Mouse (Mus musculus) neural tube, embryonic 15.5 days (tissue): ENCODE measurements around the gene Gnao1. TPM values are rescaled to one million over a fixed set of nuclear protein-coding genes. Genes with fewer than 3 reads are reported as not detected.

ENCODE experiments used
- ATAC-seq: fragments of 200-750 bp; cut with Nextera tagmentation; 2 replicates; pipeline ENCODE4 v1.8.0; 2017; ENCODE audit warnings: mild to moderate bottlenecking, moderate TSS enrichment, moderate library complexity; ENCODE audit not compliant: low FRiP score
- H3K27ac ChIP-seq: fragments of 300-500 bp; sonication (generic); replicated peaks from 2 replicates; pipeline ENCODE4 v1.5.1; 2015; ENCODE audit warnings: mild to moderate bottlenecking, inconsistent platforms
- H3K27me3 ChIP-seq: fragments of 300-500 bp; sonication (generic); replicated peaks from 2 replicates; pipeline ENCODE4 v1.6.1; 2015; ENCODE audit warnings: inconsistent platforms
- H3K36me3 ChIP-seq: fragments of 300-500 bp; sonication (generic); 2 replicates; pipeline ENCODE4 v1.6.1; 2015; ENCODE audit warnings: inconsistent platforms
- H3K4me1 ChIP-seq: fragments of 300-500 bp; sonication (generic); 2 replicates; pipeline ENCODE4 v1.6.1; 2015; ENCODE audit warnings: inconsistent platforms
- H3K4me2 ChIP-seq: fragments of 300-500 bp; sonication (generic); 2 replicates; pipeline ENCODE4 v1.6.1; 2015; ENCODE audit warnings: inconsistent platforms, mild to moderate bottlenecking, moderate library complexity
- H3K4me3 ChIP-seq: fragments of 300-500 bp; sonication (generic); replicated peaks from 2 replicates; pipeline ENCODE4 v1.5.1; 2015; ENCODE audit warnings: mild to moderate bottlenecking, inconsistent platforms
- H3K9ac ChIP-seq: fragments of 300-500 bp; sonication (generic); replicated peaks from 2 replicates; pipeline ENCODE4 v1.6.1; 2015; ENCODE audit warnings: mild to moderate bottlenecking, inconsistent platforms
- H3K9me3 ChIP-seq: fragments of 300-500 bp; sonication (generic); replicated peaks from 2 replicates; pipeline ENCODE4 v1.6.1; 2016; ENCODE audit warnings: inconsistent platforms
- WGBS: fragments of 180-500 bp; shearing (Covaris S2); methylation state at CpG from one replicate; pipeline ENCODE4 v1.1.7; 2015; ENCODE audit warnings: mixed read lengths; 5-methylcytosine and 5-hydroxymethylcytosine counted together
- polyA plus RNA-seq: library from polyadenylated mRNA; unstranded; fragments of >200 nt; fragmentation: Nextera tagmentation; extraction: Ambion mirVana; gene quantifications from 2 replicates; pipeline ENCODE4 v1.2.1, GENCODE M21; 2015

Gnao1 gene
- polyA plus RNA-seq, 1 experiment from 2014 or later, result 251 TPM

DNA sequence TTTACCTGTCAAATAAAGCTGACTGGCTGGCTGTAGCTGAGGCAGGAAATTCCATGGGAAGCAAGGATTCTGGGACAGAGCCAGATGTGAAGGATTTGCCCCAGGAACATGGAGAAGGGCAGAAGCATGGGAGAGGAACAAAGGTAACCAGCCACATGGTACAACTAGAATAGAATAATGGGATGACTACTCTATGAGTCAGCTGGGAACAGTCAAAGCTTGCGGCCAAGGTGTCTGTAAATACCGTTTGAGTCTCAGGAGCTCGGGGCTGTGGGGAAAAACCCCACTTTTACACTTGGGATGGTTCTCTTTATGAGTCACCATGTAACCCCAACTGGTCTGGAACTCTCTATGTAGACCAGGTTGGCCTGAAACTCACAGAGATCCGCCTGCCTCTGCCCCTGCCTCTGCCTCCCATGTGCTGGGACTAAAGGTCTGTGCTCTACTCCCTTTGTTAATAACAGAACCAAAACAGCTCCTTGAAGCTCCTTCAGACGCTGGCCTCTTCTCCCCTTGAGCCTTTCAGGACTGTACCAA, 172.0 kb downstream of the Gnao1 start:
- Histone ChIP-seq H3K36me3 (peaks cover 88% of the 10 kb centered on the region), H3K9me3 (no peaks in the 10 kb centered on the region), H3K27me3 (no peaks in the 10 kb centered on the region), H3K4me1 (no peaks in the 10 kb centered on the region), H3K4me3 (no peak overlapping the region), H3K27ac (no peak overlapping the region), H3K9ac (no peak overlapping the region), H3K4me2 (no peak overlapping the region)
- no peak for ATAC-seq
- 93% methylated on average over 5 of the region's 5 CpGs for WGBS

DNA sequence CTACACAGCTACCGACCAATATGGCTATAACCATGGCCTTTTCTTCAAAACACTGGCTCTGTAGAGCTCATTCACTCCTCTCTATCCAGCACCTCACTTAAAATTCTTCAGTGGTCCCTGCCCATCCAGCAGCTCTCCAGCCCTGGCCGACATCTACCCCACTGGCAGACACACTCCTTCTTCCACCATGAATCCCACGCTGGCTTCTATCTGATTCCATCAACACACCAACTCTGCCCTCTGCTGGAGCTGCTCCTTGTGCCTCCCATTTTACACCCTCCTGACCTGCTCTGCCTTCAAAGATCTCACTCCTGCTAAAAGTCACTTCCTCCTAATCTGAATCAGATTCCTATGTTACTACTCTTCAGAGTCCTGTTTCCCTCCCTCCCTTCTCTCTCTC, 174.1 kb downstream of the Gnao1 start:
- no peaks in the 10 kb centered on the region for H3K27me3 ChIP-seq
- WGBS, result 72% methylated on average over 3 of the region's 3 CpGs
- no peaks in the 10 kb centered on the region for H3K4me1 ChIP-seq
- no peak overlapping the region for H3K4me3 ChIP-seq
- H3K4me2 ChIP-seq, result no peak overlapping the region
- no peak for ATAC-seq
- H3K9ac ChIP-seq, result no peak overlapping the region
- no peaks in the 10 kb centered on the region for H3K9me3 ChIP-seq
- H3K27ac ChIP-seq, result no peak overlapping the region
- H3K36me3 ChIP-seq, result peaks cover 83% of the 10 kb centered on the region

- 91% methylated on average over 3 of the region's 3 CpGs for WGBS
- Histone ChIP-seq H3K9ac (no peak overlapping the region), H3K4me2 (no peak overlapping the region), H3K36me3 (peaks cover 79% of the 10 kb centered on the region), H3K27me3 (no peaks in the 10 kb centered on the region), H3K4me1 (no peaks in the 10 kb centered on the region), H3K4me3 (no peak overlapping the region), H3K27ac (no peak overlapping the region), H3K9me3 (no peaks in the 10 kb centered on the region)
- no peak for ATAC-seq
Observed at GRCm38 (mm10) chr8:93984731-93985130, 175.0 kb downstream of the Gnao1 start.

DNA sequence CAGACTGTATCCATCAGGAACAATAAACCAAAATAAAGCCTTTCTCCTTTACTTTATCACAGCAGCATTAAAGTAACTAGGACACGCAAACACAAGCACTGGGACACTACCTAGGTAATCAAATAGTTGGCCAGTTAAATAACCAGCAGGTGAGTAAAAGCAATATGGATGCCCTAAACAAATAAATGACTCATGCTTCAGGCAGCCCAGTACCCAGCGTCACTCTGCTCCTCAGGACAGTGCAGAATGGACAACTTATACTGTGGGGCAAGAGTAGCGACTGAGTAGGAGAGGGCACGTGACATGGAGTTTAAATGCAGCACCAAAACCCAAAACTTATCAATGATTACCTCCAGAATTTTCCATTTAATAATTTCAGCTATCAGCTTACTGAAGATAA, 180.0 kb downstream of the Gnao1 start:
- Histone ChIP-seq H3K4me2 (no peak overlapping the region), H3K36me3 (peaks cover 54% of the 10 kb centered on the region), H3K4me1 (no peaks in the 10 kb centered on the region), H3K27ac (no peak overlapping the region), H3K9me3 (no peaks in the 10 kb centered on the region), H3K4me3 (no peak overlapping the region), H3K27me3 (no peaks in the 10 kb centered on the region), H3K9ac (no peak overlapping the region)
- WGBS, result 97% methylated on average over 4 of the region's 4 CpGs
- ATAC-seq, result no peak

DNA sequence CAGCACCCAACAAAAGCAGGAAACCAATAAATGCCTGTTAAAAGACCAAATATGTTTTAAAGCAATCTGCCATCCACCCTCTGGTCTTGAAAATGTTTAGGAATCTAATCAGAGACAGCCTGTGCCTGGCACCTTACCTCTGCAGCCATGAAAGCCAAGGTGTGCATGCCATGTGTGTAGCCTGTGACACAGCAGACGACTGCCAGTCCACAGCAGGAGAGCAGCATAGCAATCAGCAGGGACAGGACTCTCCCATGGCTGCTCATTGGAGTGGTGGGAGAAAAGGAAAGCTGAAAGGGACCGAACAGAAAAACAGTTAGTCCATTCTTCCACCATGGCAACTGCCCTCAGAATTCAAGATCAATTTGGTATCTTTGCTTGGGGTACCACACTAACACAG, 189.2 kb downstream of the Gnao1 start:
- no peak overlapping the region for H3K27ac ChIP-seq
- H3K9me3 ChIP-seq, result no peaks in the 10 kb centered on the region
- ATAC-seq, result no peak
- no peaks in the 10 kb centered on the region for H3K27me3 ChIP-seq
- H3K9ac ChIP-seq, result no peak overlapping the region
- no peak overlapping the region for H3K4me2 ChIP-seq
- peaks cover 52% of the 10 kb centered on the region for H3K36me3 ChIP-seq
- no peak overlapping the region for H3K4me3 ChIP-seq
- 84% methylated on average over 2 of the region's 2 CpGs for WGBS
- H3K4me1 ChIP-seq, result no peaks in the 10 kb centered on the region

DNA sequence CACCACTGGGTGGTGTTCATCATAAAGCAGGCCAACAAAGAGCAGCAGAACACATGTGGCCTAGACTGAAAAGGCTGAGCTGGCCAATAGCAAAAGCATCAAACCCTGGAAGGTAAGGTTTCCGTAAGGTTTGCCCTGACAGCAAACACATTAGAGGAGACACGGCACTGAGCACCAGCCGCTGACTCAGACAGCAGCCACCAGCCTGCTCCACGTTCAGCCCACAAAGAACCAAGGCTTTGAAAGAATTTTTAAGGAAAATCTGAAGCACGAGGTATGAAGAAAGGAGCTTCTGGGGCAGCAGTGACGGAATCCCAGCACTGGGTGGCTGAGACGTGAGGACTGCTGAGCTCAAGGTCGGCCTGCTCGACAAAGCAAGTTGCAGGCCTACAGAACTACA, 194.4 kb downstream of the Gnao1 start:
- H3K9ac ChIP-seq, result no peak overlapping the region
- H3K9me3 ChIP-seq, result no peaks in the 10 kb centered on the region
- peaks cover 5% of the 10 kb centered on the region for H3K4me1 ChIP-seq
- H3K27ac ChIP-seq, result no peak overlapping the region
- no peaks in the 10 kb centered on the region for H3K27me3 ChIP-seq
- 93% methylated on average over 9 of the region's 9 CpGs for WGBS
- no peak overlapping the region for H3K4me2 ChIP-seq
- no peak overlapping the region for H3K4me3 ChIP-seq
- H3K36me3 ChIP-seq, result peaks cover 35% of the 10 kb centered on the region
- ATAC-seq, result no peak

- H3K27ac ChIP-seq, result no peak overlapping the region
- H3K4me3 ChIP-seq, result no peak overlapping the region
- H3K9me3 ChIP-seq, result no peaks in the 10 kb centered on the region
- peaks cover 34% of the 10 kb centered on the region for H3K4me1 ChIP-seq
- H3K9ac ChIP-seq, result no peak overlapping the region
- H3K36me3 ChIP-seq, result peaks cover 4% of the 10 kb centered on the region; the same call in 1 of the 2 replicates
- no peaks in the 10 kb centered on the region for H3K27me3 ChIP-seq
- WGBS, result 61% methylated on average over 15 of the region's 15 CpGs
- no peak overlapping the region; the same call in 1 of the 2 replicates for H3K4me2 ChIP-seq
- ATAC-seq, result no peak
Observed at GRCm38 (mm10) chr8:94009243-94009845, 199.6 kb downstream of the Gnao1 start.

DNA sequence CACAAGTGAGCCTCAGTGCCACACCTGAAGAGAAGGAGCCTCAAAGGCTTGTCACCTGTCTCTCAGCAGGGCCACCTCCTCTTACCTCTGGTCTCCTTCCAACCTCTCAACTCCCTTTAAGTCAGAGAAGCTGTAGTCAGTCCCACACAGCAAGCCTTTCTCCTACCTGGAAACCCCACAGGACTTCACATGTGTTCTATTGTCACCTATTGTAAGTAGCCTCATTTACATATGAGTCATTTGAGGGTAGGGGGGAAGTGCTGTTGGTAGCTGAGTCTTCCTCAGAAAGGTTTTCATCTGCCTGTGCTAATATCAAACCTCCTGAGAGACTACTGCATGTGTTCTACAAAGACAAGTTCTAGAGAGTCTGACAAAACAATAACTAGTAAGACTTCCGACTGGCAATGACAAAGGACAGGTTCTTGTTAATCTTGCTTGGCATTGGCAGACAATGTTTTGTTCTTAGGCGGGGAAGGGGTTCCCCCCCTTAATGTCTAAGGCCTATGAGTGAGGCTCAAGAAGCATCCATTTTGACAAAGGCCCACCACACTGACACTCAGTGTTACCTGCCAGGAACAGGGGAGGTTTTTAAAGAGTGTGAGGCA, 200.4 kb downstream of the Gnao1 start:
- peaks cover 34% of the 10 kb centered on the region for H3K4me1 ChIP-seq
- no peaks in the 10 kb centered on the region for H3K27me3 ChIP-seq
- H3K9me3 ChIP-seq, result no peaks in the 10 kb centered on the region
- no peak overlapping the region for H3K4me3 ChIP-seq
- no peaks in the 10 kb centered on the region for H3K36me3 ChIP-seq
- WGBS, result 44% methylated on average over 2 of the region's 2 CpGs
- ATAC-seq, result no peak
- no peak overlapping the region for H3K27ac ChIP-seq
- peak overlapping the region; percentile 90 for H3K4me2 ChIP-seq
- 0 out of 2 replicates have a peak overlapping the region, but pooled peaks have one; percentile 26 for H3K9ac ChIP-seq

DNA sequence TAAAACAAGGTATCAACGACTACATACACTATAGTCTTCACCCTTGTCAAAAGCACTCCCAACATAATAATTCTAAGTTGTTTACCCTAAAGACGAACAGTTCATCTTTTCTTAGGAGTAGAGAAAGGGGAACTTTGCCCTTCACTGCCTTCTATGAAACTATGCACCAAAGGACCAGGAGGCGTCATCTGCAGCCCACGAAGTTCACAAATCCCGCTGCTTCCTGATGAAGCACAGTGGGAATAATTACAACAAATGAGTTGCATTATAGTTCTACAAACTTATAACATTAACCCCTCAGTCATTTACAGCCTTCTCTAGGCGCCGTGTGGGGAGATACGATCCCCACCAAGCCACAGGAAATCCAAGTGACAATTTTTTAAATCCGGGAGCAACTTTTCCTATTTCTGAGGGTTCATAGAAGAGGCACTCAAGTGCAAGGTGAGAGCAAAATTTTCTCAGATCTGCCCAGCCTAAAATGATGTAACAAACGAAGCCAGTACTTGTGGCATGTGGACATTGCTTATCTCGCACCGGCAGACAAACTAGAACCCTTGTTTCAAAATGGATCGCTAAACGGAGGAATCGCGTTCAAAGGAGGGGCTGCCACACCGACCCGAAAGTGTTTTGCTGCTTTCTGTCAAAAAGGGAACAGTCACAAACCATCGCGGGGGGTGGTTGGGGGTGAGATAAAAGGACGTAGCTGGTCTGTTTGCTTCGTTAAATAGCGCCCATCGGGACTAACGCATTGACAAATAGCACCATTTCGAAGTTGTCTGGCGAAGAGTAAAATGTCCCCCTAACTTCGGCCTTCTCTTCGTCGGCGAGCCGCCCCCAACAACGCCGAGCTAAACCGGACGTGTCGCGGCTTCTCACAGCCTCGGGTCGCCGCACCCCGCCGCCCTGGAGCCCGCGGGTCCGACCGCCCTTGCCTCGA, 201.6 kb downstream of the Gnao1 start:
- ATAC-seq, result no peak
- 3% methylated on average over 48 of the region's 48 CpGs for WGBS

DNA sequence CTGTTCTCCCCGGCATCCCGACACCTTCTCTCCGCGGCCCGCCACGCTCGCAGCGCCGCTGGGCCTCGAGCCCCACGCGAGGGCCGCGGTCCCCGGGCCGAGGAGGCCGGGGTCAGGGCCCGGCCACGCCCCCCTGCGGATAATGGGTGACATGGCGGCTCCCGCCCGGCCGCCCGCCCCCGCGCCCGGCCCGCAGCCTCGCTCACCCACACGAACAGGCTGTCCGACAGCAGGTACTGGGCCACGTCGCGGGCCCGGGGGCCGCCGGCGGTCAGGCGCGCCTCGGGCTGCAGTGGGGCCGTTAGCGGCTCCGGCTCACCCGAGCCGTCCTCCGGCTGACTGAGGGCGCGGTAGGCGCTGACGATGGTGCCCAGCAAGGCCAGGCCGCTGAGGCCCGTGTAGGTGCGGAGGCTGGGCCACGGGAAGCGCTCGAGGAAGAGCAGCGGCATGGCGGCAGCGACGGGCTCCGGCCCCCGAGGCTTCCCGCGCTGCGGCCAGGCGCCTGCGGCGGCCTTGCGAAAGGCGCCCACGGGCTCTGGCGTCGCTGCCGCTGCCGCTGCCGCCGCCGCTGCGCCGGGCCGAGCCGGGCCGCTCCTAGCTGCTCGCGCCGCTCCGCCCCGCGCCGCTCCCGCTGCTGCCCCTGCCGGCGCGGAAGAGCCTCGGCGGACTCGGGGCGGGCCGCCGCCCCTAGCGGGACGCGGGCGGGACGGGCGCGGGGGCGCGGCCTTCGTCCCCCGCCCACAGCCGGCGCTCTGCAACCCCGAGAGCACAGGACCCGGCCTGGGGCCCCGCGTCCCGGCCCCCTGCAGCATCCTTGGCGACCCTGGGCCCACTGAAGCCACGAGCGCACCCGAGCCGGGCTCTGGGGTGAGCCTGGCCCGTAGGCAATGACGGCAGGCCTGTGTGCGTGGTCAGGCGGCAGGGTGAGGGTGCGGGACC, 202.5 kb downstream of the Gnao1 start, which contains the start of gene Amfr:
Gene Amfr, minus strand, starts transcription at position 830 of the 939 bp plus-strand sequence.
- Histone ChIP-seq H3K27ac (peak within 1 kb of the TSS; percentile 90), H3K36me3 (no peaks in the 10 kb centered on the region), H3K9me3 (no peaks in the 10 kb centered on the region), H3K27me3 (no peaks in the 10 kb centered on the region), H3K4me2 (peak within 1 kb of the TSS; percentile 90), H3K9ac (peak within 1 kb of the TSS; percentile 87), H3K4me3 (peak within 1 kb of the TSS; percentile 73), H3K4me1 (peaks cover 34% of the 10 kb centered on the region)
- peak; percentile 91 for ATAC-seq
- under 1% methylated on average over 99 of the region's 130 CpGs for WGBS

More for the DNA sequence above, 201.6 kb downstream of the Gnao1 start:
- H3K9ac ChIP-seq, result peak overlapping the region; percentile 87
- H3K9me3 ChIP-seq, result no peaks in the 10 kb centered on the region
- no peaks in the 10 kb centered on the region for H3K36me3 ChIP-seq
- H3K27me3 ChIP-seq, result no peaks in the 10 kb centered on the region
- peak overlapping the region; percentile 90 for H3K27ac ChIP-seq
- peaks cover 34% of the 10 kb centered on the region for H3K4me1 ChIP-seq
- H3K4me2 ChIP-seq, result peak overlapping the region; percentile 90
- peak overlapping the region; percentile 73 for H3K4me3 ChIP-seq
